Comparison of ENCODE assay signal across 21 mouse cellular contexts in the genomic region with DNA sequence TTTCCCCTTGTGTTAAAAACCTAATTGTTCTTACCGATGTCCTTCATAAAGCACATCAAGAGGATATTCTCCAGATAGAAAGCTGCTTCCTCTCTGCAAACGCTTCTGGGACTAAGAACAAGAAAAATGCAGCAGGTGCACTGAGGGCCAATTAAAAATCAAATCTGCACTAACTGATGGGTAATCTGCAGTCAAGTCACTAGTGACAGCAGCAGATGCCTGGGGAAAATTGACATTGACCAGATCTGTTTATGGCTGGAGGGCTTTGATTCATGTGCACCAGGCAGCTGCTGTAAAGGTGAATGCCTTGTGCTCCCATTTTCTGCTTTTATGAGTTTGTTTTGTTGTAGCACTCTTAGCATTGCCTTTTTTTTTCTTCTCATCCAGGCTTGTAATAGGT.
DNase-seq lines count a peak whose midpoint lies in the region; ATAC-seq and TF ChIP-seq lines count a peak whose summit lies in the region.
"Had no signal": no experiment of that assay in that cellular context is flagged by ENCODE, and none has a peak within 500 bp of the region (broad histone marks: within the 10 kb centered on the region; RNA-seq: fewer than 3 reads in every experiment).

No protein-coding gene starts in this region.

- peak; percentile 38; the same call in 1 of the 2 replicates for ATAC-seq in neural tube, embryonic 11.5 days (ENCODE audit: insufficient read depth, low FRiP score, low TSS enrichment)
- ATAC-seq in midbrain, embryonic 14.5 days (ENCODE audit: low FRiP score, low TSS enrichment): peak; percentile 57; the same call in 1 of the 2 replicates
- ATAC-seq in stomach, postnatal 0 days (ENCODE audit: low FRiP score, low TSS enrichment): no peak
- ATAC-seq: activated CD4-positive, CD25-positive, alpha-beta regulatory T cell, adult 4 months; intestine, postnatal 0 days had no signal

- DNase-seq in embryo, embryonic 10.5 days (ENCODE audit: low spot score): peak; percentile 1
- no peak for DNase-seq in embryo, embryonic 9.5 days (ENCODE audit: extremely low spot score)
- DNase-seq in neural tube, embryonic 11.5 days (ENCODE audit: low spot score): peak; percentile 15
- no peak for DNase-seq in neural tube, embryonic 10.5 days (ENCODE audit: extremely low spot score, low spot score)
- DNase-seq in midbrain, embryonic 14.5 days: peak; percentile 58
- DNase-seq in retina, postnatal 1 day: peak; percentile 57
- no peak for DNase-seq in stomach, postnatal 0 days (ENCODE audit: low spot score)
- DNase-seq in ovary, adult 18-20 months (ENCODE audit: low spot score): no peak
- DNase-seq: adrenal gland, postnatal 36 days; cerebellum, adult 8-10 months; gastrocnemius, postnatal 10 days; heart, adult 18-20 months; liver, embryonic 13.5 days; lung, embryonic 14.5 days; lung, postnatal 36 days had no signal

- no peak for TF ChIP-seq CTCF in stomach, postnatal 0 days (IDR thresholded peaks at IDR 0.05; ENCODE audit: low read depth)

- no peak overlapping the region for H3K4me2 ChIP-seq in neural tube, embryonic 11.5 days (ENCODE audit: low read depth)
- no peak overlapping the region for H3K4me2 ChIP-seq in midbrain, embryonic 14.5 days (ENCODE audit: low read length)
- no peak overlapping the region for H3K4me2 ChIP-seq in stomach, postnatal 0 days (replicated peaks; ENCODE audit: low read depth)
- H3K4me2 ChIP-seq: hindbrain, embryonic 15.5 days; kidney, embryonic 15.5 days; limb, embryonic 12.5 days; liver, embryonic 13.5 days; lung, embryonic 14.5 days had no signal

- H3K9me3 ChIP-seq in neural tube, embryonic 11.5 days (ENCODE audit: control insufficient read depth, low read length): no peaks in the 10 kb centered on the region
- no peaks in the 10 kb centered on the region for H3K9me3 ChIP-seq in midbrain, embryonic 14.5 days (ENCODE audit: control insufficient read depth, low read length)
- H3K9me3 ChIP-seq in stomach, postnatal 0 days (ENCODE audit: control insufficient read depth, low read length): no peaks in the 10 kb centered on the region
- H3K9me3 ChIP-seq: hindbrain, embryonic 15.5 days; kidney, embryonic 15.5 days; limb, embryonic 12.5 days; liver, embryonic 13.5 days had no signal

- no peak overlapping the region for H3K27ac ChIP-seq in neural tube, embryonic 11.5 days (ENCODE audit: low read depth, low read length)
- H3K27ac ChIP-seq in midbrain, embryonic 14.5 days (replicated peaks; ENCODE audit: low read depth, low read length): no peak overlapping the region; the same call in 1 of the 2 replicates
- H3K27ac ChIP-seq in stomach, postnatal 0 days (replicated peaks): no peak overlapping the region
- H3K27ac ChIP-seq: hindbrain, embryonic 15.5 days; kidney, embryonic 15.5 days; limb, embryonic 12.5 days; liver, embryonic 13.5 days had no signal

- H3K27me3 ChIP-seq in neural tube, embryonic 11.5 days (ENCODE audit: control insufficient read depth, insufficient read depth, low read length): no peaks in the 10 kb centered on the region
- no peaks in the 10 kb centered on the region for H3K27me3 ChIP-seq in midbrain, embryonic 14.5 days (ENCODE audit: control insufficient read depth, insufficient read depth, low read length)
- H3K27me3 ChIP-seq in stomach, postnatal 0 days (ENCODE audit: control insufficient read depth, insufficient read depth, low read length): no peaks in the 10 kb centered on the region
- H3K27me3 ChIP-seq: hindbrain, embryonic 15.5 days; kidney, embryonic 15.5 days; limb, embryonic 12.5 days; liver, embryonic 13.5 days had no signal

- H3K9ac ChIP-seq in neural tube, embryonic 11.5 days (ENCODE audit: low read length): no peak overlapping the region
- no peak overlapping the region for H3K9ac ChIP-seq in midbrain, embryonic 14.5 days (replicated peaks; ENCODE audit: low read length)
- H3K9ac ChIP-seq in stomach, postnatal 0 days (ENCODE audit: low read length): no peak overlapping the region
- H3K9ac ChIP-seq: hindbrain, embryonic 15.5 days; kidney, embryonic 15.5 days; limb, embryonic 12.5 days; liver, embryonic 13.5 days; lung, embryonic 14.5 days had no signal

- no peak overlapping the region for H3K4me3 ChIP-seq in neural tube, embryonic 11.5 days (ENCODE audit: low read depth, low read length)
- H3K4me3 ChIP-seq in midbrain, embryonic 14.5 days (replicated peaks; ENCODE audit: low read depth, low read length): no peak overlapping the region
- no peak overlapping the region for H3K4me3 ChIP-seq in stomach, postnatal 0 days (ENCODE audit: low read depth, low read length)
- H3K4me3 ChIP-seq: hindbrain, embryonic 15.5 days; kidney, embryonic 15.5 days; limb, embryonic 12.5 days; liver, embryonic 13.5 days had no signal

- 65% methylated on average over 2 of the region's 2 CpGs for WGBS in neural tube, embryonic 11.5 days
- WGBS in midbrain, embryonic 14.5 days: 19% methylated on average over 2 of the region's 2 CpGs
- 69% methylated on average over 2 of the region's 2 CpGs for WGBS in stomach, postnatal 0 days

- TF ChIP-seq EP300 in stomach, postnatal 0 days (optimal IDR thresholded peaks at IDR 0.05): no peak

- no peaks in the 10 kb centered on the region for H3K4me1 ChIP-seq in neural tube, embryonic 11.5 days (ENCODE audit: control insufficient read depth, insufficient read depth, low read length)
- H3K4me1 ChIP-seq in midbrain, embryonic 14.5 days (ENCODE audit: control insufficient read depth, insufficient read depth, low read length): no peaks in the 10 kb centered on the region
- no peaks in the 10 kb centered on the region for H3K4me1 ChIP-seq in stomach, postnatal 0 days (replicated peaks; ENCODE audit: control insufficient read depth, insufficient read depth)
- H3K4me1 ChIP-seq: hindbrain, embryonic 15.5 days; kidney, embryonic 15.5 days; limb, embryonic 12.5 days; liver, embryonic 13.5 days had no signal

- no peaks in the 10 kb centered on the region for H3K36me3 ChIP-seq in neural tube, embryonic 11.5 days (ENCODE audit: control insufficient read depth, insufficient read depth, low read length)
- H3K36me3 ChIP-seq in midbrain, embryonic 14.5 days (ENCODE audit: control insufficient read depth, insufficient read depth, low read length): no peaks in the 10 kb centered on the region
- no peaks in the 10 kb centered on the region for H3K36me3 ChIP-seq in stomach, postnatal 0 days (ENCODE audit: control insufficient read depth, insufficient read depth, low read length)
- H3K36me3 ChIP-seq: G1E; hindbrain, embryonic 15.5 days; kidney, embryonic 15.5 days; limb, embryonic 12.5 days; liver, embryonic 13.5 days had no signal

Comparison
In these comparisons a context has a peak if more than half of its experiments do, and no peak if none do; other contexts are left out.
1. DNase-seq: peak in embryo, embryonic 10.5 days (single experiment), neural tube, embryonic 11.5 days (single experiment), midbrain, embryonic 14.5 days (single experiment) and retina, postnatal 1 day (single experiment); none in embryo, embryonic 9.5 days (single experiment), neural tube, embryonic 10.5 days (single experiment), stomach, postnatal 0 days (single experiment) and ovary, adult 18-20 months (single experiment).